Mouse (Mus musculus): Measurements from ENCODE around the gene Taf4. TPM values are rescaled to one million over a fixed set of nuclear protein-coding genes. Genes with fewer than 3 reads are reported as not detected.

Gene Taf4
- polyA plus RNA-seq, 1 experiment from 2014 or later: 5.5 TPM

DNA sequence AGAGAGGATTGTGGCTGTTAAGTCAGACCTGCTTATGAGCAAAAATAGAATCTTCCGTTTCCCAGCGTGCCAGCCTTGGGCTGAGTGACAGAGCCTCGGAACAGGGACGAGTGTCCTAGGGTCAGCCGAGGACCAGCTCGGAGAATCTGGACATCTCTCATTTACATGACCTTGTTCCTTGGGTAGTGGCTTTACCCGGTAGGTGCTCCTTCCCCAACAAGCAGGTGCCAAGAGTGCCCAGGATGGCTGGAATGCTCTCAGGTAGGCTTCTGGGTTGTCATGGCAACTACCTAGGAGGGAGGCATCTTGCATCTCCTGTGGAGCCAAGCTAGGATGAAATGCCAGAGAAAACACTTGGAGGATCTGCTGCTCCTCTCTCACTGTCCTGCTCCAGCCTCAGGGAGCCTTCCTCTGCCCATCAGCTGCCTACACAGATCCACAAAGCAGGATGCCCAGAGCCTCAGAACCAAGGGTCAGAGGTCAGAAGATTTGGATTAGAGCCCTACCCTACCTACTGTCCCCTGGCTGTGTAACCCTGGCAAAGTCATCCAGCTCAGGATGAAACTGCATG, 43.7 kb upstream of the Taf4 start:
- ATAC-seq (ENCODE audit: insufficient read depth) (no peak), DNase-seq (no peak)
- 73% methylated on average over 7 of the region's 7 CpGs for WGBS
- no peak overlapping the region for H3K4me2 ChIP-seq
- TF ChIP-seq CTCF (IDR thresholded peaks at IDR 0.05; ENCODE audit: low read depth): no peak
- no peaks in the 10 kb centered on the region for H3K4me1 ChIP-seq (ENCODE audit: insufficient read depth)
- H3K9ac ChIP-seq: no peak overlapping the region
- no peaks in the 10 kb centered on the region for H3K9me3 ChIP-seq (ENCODE audit: low read depth, low read length)
- no peak overlapping the region for H3K27ac ChIP-seq (ENCODE audit: low read depth)
- H3K27me3 ChIP-seq (ENCODE audit: insufficient read depth, low read length): peaks cover 16% of the 10 kb centered on the region
- H3K36me3 ChIP-seq (ENCODE audit: insufficient read depth): no peaks in the 10 kb centered on the region
- H3K4me3 ChIP-seq (ENCODE audit: low read depth, low read length): no peak overlapping the region

DNA sequence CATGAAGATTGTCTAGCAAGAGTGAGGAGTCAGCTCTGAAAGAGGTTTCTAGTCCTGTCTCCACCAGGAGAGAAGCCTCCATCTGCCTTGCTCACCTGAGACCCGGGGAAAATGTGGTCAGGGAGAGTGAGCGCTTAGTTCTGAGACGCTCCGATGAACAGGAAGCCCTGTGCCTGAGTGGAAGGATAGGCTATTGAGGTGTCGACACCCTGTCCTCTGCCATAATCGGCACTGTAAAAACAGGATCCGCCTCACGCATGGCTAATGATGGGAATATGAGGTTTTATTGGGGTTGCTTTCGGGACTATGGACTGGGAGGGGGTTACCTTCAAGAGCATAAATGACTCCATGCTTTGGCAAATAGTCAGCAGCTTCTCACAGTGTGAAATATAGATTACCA, 42.1 kb upstream of the Taf4 start:
- 76% methylated on average over 9 of the region's 9 CpGs for WGBS
- no peak for ATAC-seq (ENCODE audit: insufficient read depth)
- Histone ChIP-seq H3K27ac (ENCODE audit: low read depth) (no peak overlapping the region), H3K27me3 (ENCODE audit: insufficient read depth, low read length) (peaks cover 13% of the 10 kb centered on the region), H3K4me1 (ENCODE audit: insufficient read depth) (no peaks in the 10 kb centered on the region), H3K9ac (no peak overlapping the region), H3K4me2 (no peak overlapping the region), H3K4me3 (ENCODE audit: low read depth, low read length) (no peak overlapping the region), H3K36me3 (ENCODE audit: insufficient read depth) (no peaks in the 10 kb centered on the region), H3K9me3 (ENCODE audit: low read depth, low read length) (no peaks in the 10 kb centered on the region)
- no peak for TF ChIP-seq CTCF (IDR thresholded peaks at IDR 0.05; ENCODE audit: low read depth)
- no peak for DNase-seq

GRCm38 (mm10) chr2:180017632-180018031, 41.2 kb upstream of the Taf4 start:
- Histone ChIP-seq H3K9me3 (ENCODE audit: low read depth, low read length) (no peaks in the 10 kb centered on the region), H3K36me3 (ENCODE audit: insufficient read depth) (no peaks in the 10 kb centered on the region), H3K4me1 (ENCODE audit: insufficient read depth) (no peaks in the 10 kb centered on the region), H3K4me2 (no peak overlapping the region), H3K4me3 (ENCODE audit: low read depth, low read length) (no peak overlapping the region), H3K27ac (ENCODE audit: low read depth) (no peak overlapping the region), H3K9ac (no peak overlapping the region), H3K27me3 (ENCODE audit: insufficient read depth, low read length) (peaks cover 6% of the 10 kb centered on the region; the same call in 1 of the 2 replicates)
- WGBS: 47% methylated on average over 4 of the region's 4 CpGs
- DNase-seq (no peak), ATAC-seq (ENCODE audit: insufficient read depth) (no peak)
- TF ChIP-seq CTCF (IDR thresholded peaks at IDR 0.05; ENCODE audit: low read depth): no peak

DNA sequence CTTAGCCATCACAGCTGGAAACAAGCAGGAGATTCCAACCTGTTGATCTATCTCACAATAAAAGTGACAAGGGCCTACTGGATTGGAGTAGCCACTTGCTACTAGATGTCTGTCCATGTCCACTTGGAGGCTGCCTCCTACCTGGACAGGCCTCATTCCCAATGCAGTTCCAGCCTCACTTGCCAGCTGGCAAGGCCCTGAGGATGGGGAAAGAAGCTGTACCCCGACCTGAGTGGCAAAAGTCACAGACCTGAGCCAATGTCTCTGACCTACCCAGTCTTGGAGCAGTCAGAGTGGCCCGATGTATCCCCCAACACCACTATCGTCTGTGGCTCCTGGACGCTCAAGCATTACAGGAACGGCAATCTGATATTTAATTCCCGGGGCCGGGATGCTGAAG, 37.2 kb upstream of the Taf4 start:
- 84% methylated on average over 7 of the region's 7 CpGs for WGBS
- TF ChIP-seq CTCF (IDR thresholded peaks at IDR 0.05; ENCODE audit: low read depth): no peak
- Histone ChIP-seq H3K4me2 (no peak overlapping the region), H3K4me3 (ENCODE audit: low read depth, low read length) (no peak overlapping the region), H3K9ac (no peak overlapping the region), H3K4me1 (ENCODE audit: insufficient read depth) (no peaks in the 10 kb centered on the region), H3K9me3 (ENCODE audit: low read depth, low read length) (no peaks in the 10 kb centered on the region), H3K27me3 (ENCODE audit: insufficient read depth, low read length) (no peaks in the 10 kb centered on the region), H3K27ac (ENCODE audit: low read depth) (no peak overlapping the region), H3K36me3 (ENCODE audit: insufficient read depth) (no peaks in the 10 kb centered on the region)
- DNase-seq (no peak), ATAC-seq (ENCODE audit: insufficient read depth) (no peak)

DNA sequence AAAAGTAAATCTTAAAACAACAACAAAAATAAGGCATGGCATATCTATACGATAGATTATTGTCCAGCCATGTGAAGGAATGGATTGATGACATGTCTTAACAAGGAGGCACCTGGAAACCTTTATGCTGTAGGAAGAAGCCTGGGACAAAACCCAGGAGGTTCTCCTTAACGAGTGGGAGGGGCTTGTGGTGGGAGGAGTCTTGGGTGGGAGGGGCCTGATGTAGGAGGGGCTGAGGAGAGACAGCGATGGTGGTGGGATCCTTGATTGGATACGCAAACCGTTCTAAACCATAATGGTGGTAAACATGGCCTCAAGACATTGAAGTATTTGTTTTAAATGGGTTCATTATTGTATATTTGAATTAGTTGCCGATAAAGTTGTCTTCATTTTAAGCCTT, 34.9 kb upstream of the Taf4 start:
- Histone ChIP-seq H3K4me1 (ENCODE audit: insufficient read depth) (no peaks in the 10 kb centered on the region), H3K9me3 (ENCODE audit: low read depth, low read length) (no peaks in the 10 kb centered on the region), H3K27me3 (ENCODE audit: insufficient read depth, low read length) (no peaks in the 10 kb centered on the region), H3K4me2 (no peak overlapping the region), H3K27ac (ENCODE audit: low read depth) (no peak overlapping the region), H3K9ac (no peak overlapping the region), H3K36me3 (ENCODE audit: insufficient read depth) (no peaks in the 10 kb centered on the region), H3K4me3 (ENCODE audit: low read depth, low read length) (no peak overlapping the region)
- ATAC-seq (ENCODE audit: insufficient read depth): no peak
- no peak for TF ChIP-seq CTCF (IDR thresholded peaks at IDR 0.05; ENCODE audit: low read depth)
- no peak for DNase-seq
- 83% methylated on average over 6 of the region's 6 CpGs for WGBS

DNA sequence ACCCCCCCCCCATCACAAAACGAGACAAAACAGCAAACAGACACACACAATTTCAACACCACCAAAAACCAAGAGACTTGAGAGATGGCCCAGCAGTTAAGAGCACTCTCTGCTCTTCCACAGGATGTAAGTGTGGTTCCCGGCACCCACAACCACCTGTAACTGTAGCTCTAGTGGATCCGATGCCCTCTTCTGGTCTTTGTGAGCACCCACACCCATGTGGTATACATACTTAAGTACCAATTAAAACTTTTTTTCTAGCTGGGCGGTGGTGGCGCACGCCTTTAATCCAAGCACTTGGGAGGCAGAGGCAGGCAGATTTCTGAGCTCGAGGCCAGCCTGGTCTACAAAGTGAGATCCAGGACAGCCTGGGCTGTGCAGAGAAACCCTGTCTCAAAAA, 34.2 kb upstream of the Taf4 start:
- Histone ChIP-seq H3K4me3 (ENCODE audit: low read depth, low read length) (no peak overlapping the region), H3K27me3 (ENCODE audit: insufficient read depth, low read length) (no peaks in the 10 kb centered on the region), H3K9me3 (ENCODE audit: low read depth, low read length) (no peaks in the 10 kb centered on the region), H3K9ac (no peak overlapping the region), H3K4me1 (ENCODE audit: insufficient read depth) (no peaks in the 10 kb centered on the region), H3K36me3 (ENCODE audit: insufficient read depth) (no peaks in the 10 kb centered on the region), H3K27ac (ENCODE audit: low read depth) (no peak overlapping the region), H3K4me2 (no peak overlapping the region)
- 89% methylated on average over 7 of the region's 7 CpGs for WGBS
- TF ChIP-seq CTCF (IDR thresholded peaks at IDR 0.05; ENCODE audit: low read depth): no peak
- DNase-seq: no peak
- no peak for ATAC-seq (ENCODE audit: insufficient read depth)

DNA sequence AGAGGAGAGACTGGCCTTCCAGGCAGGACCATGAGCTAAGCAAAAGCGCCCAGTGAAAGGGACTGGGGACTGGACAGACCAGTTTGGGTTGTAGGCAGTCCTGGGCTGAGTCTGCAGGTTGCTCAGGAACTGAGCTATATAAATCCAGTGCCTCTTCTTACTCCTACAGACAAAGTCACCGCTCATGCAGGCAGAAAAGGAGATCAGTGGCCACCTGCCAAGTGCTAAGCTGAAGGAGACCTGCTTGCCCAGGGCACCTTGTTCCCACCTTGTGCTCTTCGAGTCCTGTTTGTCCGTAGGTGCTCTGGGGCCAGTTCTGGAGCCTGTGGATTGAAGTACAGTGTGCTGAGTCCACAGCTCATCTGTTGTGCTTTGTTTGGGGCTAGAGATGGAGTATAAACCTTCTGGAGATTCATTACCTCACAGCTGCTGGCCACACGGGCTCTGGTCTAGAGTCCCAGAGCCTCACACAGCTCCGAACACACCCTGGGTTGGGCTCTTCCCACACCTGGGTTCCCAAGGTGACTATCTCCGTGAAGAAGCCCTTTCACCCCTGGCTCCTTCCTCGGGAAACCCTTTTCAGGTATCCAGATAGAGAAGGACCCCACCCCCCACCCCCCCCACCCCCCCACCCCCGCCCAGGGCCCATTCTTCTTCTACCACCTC, 30.0 kb upstream of the Taf4 start:
- H3K36me3 ChIP-seq (ENCODE audit: insufficient read depth): no peaks in the 10 kb centered on the region
- H3K4me3 ChIP-seq (ENCODE audit: low read depth, low read length): no peak overlapping the region
- H3K4me2 ChIP-seq: no peak overlapping the region
- WGBS: 29% methylated on average over 9 of the region's 9 CpGs
- no peak for ATAC-seq (ENCODE audit: insufficient read depth)
- no peak for TF ChIP-seq CTCF (IDR thresholded peaks at IDR 0.05; ENCODE audit: low read depth)
- H3K9me3 ChIP-seq (ENCODE audit: low read depth, low read length): no peaks in the 10 kb centered on the region
- no peaks in the 10 kb centered on the region for H3K4me1 ChIP-seq (ENCODE audit: insufficient read depth)
- no peak overlapping the region for H3K9ac ChIP-seq
- DNase-seq: peak; percentile 17
- no peak overlapping the region for H3K27ac ChIP-seq (ENCODE audit: low read depth)
- no peaks in the 10 kb centered on the region for H3K27me3 ChIP-seq (ENCODE audit: insufficient read depth, low read length)

Data from lung, embryonic 14.5 days (tissue).